Mouse (Mus musculus): Measurements from ENCODE around the gene Prap1.
"Not testable (repeated sequence)": the region's sequence is repeated elsewhere in the genome, so short reads cannot be mapped to it uniquely, and the experiment has no call there.

The Prap1 gene

GRCm38 (mm10) chr7:140111943-140112342, 18.7 kb downstream of the Prap1 start:
- 0 out of 2 replicates have a peak, but pooled peaks cover 4% of the 10 kb centered on the region for H3K36me3 ChIP-seq (ENCODE audit: control insufficient read depth, insufficient read depth, low read length, poor library complexity, severe bottlenecking)
- no peak for DNase-seq (ENCODE audit: low read depth, low spot score)

DNA sequence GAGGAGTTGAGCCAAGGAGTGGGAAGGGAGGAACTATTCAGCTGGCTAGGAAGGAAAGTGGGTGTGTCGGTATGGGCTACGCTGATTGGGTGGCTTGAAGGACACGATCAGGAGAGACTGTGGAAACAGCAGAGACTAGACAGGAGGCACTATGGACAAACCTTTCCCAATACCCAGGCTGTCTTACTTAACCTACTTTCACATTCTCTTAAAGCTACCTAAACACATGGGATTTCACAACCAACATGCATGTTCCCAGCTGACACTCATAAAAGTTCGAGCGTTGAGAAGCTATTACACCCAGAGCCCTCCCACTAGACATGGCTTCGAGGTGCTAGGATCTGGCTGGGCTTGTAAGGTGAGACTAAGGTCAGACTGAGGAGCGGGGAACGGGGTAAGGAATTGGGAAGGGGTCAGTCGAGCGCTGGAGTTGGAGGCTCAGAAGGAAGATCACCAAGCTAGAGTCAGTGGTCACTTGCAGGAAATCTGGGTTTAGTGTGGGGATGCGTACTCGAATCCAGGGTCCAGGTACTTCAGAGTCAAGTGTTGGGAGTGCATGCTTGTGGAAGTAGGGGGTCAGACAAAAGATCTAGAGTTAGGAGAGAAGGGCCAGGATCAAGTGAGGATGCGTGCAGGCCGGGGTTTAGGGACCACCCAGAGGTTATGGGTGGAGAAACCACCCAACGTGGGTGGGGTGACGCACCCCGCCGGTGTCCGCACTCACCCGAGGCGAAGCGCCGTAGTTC, 22.6 kb downstream of the Prap1 start, which contains the start of gene Paox:
Gene Paox, plus strand, starts transcription at position 217 of the 746 bp plus-strand sequence.
- DNase-seq (ENCODE audit: low read depth, low spot score) = peak; percentile 8
- H3K27me3 ChIP-seq (ENCODE audit: control insufficient read depth, insufficient read depth, low read length, poor library complexity, severe bottlenecking) = no peaks in the 10 kb centered on the region

More at GRCm38 (mm10) chr7:140111943-140112342, 18.7 kb downstream of the Prap1 start:
- H3K27me3 ChIP-seq (ENCODE audit: control insufficient read depth, insufficient read depth, low read length, poor library complexity, severe bottlenecking) = no peaks in the 10 kb centered on the region

GRCm38 (mm10) chr7:140116329-140117054, 23.3 kb downstream of the Prap1 start, which contains the start of gene Echs1:
Echs1 (minus strand) TSS chr7:140116476.
- Histone ChIP-seq H3K36me3 (ENCODE audit: control insufficient read depth, insufficient read depth, low read length, poor library complexity, severe bottlenecking) (no peaks in the 10 kb centered on the region), H3K27me3 (ENCODE audit: control insufficient read depth, insufficient read depth, low read length, poor library complexity, severe bottlenecking) (no peaks in the 10 kb centered on the region)
- peak; percentile 90 for DNase-seq (ENCODE audit: low read depth, low spot score)

More for the DNA sequence above, 22.6 kb downstream of the Prap1 start, which contains the start of gene Paox:
- no peaks in the 10 kb centered on the region for H3K36me3 ChIP-seq (ENCODE audit: control insufficient read depth, insufficient read depth, low read length, poor library complexity, severe bottlenecking)

GRCm38 (mm10) chr7:140120484-140120883, 27.3 kb downstream of the Prap1 start:
- no peak for DNase-seq (ENCODE audit: low read depth, low spot score)
- Histone ChIP-seq H3K27me3 (ENCODE audit: control insufficient read depth, insufficient read depth, low read length, poor library complexity, severe bottlenecking) (no peaks in the 10 kb centered on the region), H3K36me3 (ENCODE audit: control insufficient read depth, insufficient read depth, low read length, poor library complexity, severe bottlenecking) (no peaks in the 10 kb centered on the region)

DNA sequence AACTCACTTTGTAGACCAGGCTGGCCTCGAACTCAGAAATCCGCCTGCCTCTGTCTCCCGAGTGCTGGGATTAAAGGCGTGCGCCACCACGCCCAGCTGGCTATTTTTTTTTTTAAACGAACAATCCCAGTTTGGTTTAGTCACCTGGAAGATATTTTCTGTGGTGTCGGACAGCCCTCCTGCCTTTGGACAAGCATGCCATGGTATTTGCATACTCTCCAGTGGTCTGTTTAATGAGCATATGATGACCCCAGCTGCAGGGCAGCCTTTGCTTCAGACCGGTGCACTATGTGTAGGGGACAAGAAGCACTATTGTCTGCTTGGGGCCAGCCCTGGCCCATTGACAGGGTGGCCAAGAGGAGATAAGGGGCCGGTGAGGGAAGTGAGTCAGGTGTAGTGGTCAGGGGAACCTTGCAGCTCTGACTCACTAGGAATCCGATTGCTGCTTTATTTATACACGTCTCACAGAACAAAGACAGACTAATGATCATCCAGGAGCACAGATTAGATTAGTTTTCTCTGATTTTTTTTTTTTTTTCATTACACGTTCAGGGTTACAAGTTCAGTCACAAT, 28.2 kb downstream of the Prap1 start:
- no peak for DNase-seq (ENCODE audit: low read depth, low spot score)
- Histone ChIP-seq H3K36me3 (ENCODE audit: control insufficient read depth, insufficient read depth, low read length, poor library complexity, severe bottlenecking) (no peaks in the 10 kb centered on the region), H3K27me3 (ENCODE audit: control insufficient read depth, insufficient read depth, low read length, poor library complexity, severe bottlenecking) (no peaks in the 10 kb centered on the region)

- H3K36me3 ChIP-seq (ENCODE audit: control insufficient read depth, insufficient read depth, low read length, poor library complexity, severe bottlenecking) = no peaks in the 10 kb centered on the region
Measured at GRCm38 (mm10) chr7:140122765-140123164, 29.6 kb downstream of the Prap1 start.

DNA sequence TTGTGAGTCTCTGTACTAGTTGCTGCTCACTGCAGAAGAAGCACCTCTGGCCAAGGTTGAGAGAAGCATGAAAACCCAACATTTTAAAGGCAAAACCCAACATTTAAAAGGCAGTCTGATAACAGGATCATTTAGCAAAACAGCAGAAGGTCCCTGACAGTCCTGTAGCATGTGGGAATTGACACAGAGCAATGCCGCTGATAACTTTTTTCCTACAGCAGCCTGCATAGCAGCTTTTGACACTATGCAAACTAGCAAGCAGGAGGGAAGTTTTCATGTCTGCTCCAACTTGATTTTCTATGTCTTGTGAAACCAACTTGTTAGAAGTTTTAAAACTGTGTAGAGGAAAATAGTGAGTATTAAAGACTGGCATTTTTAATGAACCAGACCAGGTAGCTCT, 31.2 kb downstream of the Prap1 start:
- Histone ChIP-seq H3K36me3 (ENCODE audit: control insufficient read depth, insufficient read depth, low read length, poor library complexity, severe bottlenecking) (no peaks in the 10 kb centered on the region), H3K27me3 (ENCODE audit: control insufficient read depth, insufficient read depth, low read length, poor library complexity, severe bottlenecking) (no peaks in the 10 kb centered on the region)
- DNase-seq (ENCODE audit: low read depth, low spot score) = no peak

More at GRCm38 (mm10) chr7:140122765-140123164, 29.6 kb downstream of the Prap1 start:
- no peak for DNase-seq (ENCODE audit: low read depth, low spot score)
- H3K27me3 ChIP-seq (ENCODE audit: control insufficient read depth, insufficient read depth, low read length, poor library complexity, severe bottlenecking) = no peaks in the 10 kb centered on the region

- Histone ChIP-seq H3K36me3 (ENCODE audit: control insufficient read depth, insufficient read depth, low read length, poor library complexity, severe bottlenecking) (no peaks in the 10 kb centered on the region), H3K27me3 (ENCODE audit: control insufficient read depth, insufficient read depth, low read length, poor library complexity, severe bottlenecking) (no peaks in the 10 kb centered on the region)
- peak; percentile 92 for DNase-seq (ENCODE audit: low read depth, low spot score)
Measured at GRCm38 (mm10) chr7:140125278-140126021, 32.3 kb downstream of the Prap1 start.

GRCm38 (mm10) chr7:140126022-140126350, 32.8 kb downstream of the Prap1 start:
- H3K36me3 ChIP-seq (ENCODE audit: control insufficient read depth, insufficient read depth, low read length, poor library complexity, severe bottlenecking) = no peaks in the 10 kb centered on the region
- DNase-seq (ENCODE audit: low read depth, low spot score) = peak; percentile 6
- H3K27me3 ChIP-seq (ENCODE audit: control insufficient read depth, insufficient read depth, low read length, poor library complexity, severe bottlenecking) = no peaks in the 10 kb centered on the region

DNA sequence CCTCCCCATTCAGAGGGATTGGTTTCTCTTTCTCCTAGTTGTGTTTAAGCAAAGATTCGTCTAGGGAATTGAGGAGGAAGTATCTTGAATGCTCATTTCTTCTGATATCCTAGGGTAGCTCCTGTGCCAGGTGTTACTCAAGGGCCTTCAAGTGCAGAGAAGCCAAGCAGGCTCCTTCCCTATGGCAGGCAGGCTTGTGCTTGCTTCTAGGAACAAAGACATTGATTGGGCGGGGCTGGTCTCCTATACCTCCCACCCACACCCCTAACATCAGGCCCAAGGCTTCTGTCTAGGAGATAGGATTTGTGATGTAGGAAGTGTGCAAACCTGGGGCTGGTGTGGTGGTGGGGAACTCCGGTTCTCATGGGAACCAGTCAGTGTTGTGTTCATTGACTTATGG, 33.7 kb downstream of the Prap1 start:
- H3K27me3 ChIP-seq (ENCODE audit: control insufficient read depth, insufficient read depth, low read length, poor library complexity, severe bottlenecking) = no peaks in the 10 kb centered on the region
- DNase-seq (ENCODE audit: low read depth, low spot score) = no peak
- H3K36me3 ChIP-seq (ENCODE audit: control insufficient read depth, insufficient read depth, low read length, poor library complexity, severe bottlenecking) = no peaks in the 10 kb centered on the region

DNA sequence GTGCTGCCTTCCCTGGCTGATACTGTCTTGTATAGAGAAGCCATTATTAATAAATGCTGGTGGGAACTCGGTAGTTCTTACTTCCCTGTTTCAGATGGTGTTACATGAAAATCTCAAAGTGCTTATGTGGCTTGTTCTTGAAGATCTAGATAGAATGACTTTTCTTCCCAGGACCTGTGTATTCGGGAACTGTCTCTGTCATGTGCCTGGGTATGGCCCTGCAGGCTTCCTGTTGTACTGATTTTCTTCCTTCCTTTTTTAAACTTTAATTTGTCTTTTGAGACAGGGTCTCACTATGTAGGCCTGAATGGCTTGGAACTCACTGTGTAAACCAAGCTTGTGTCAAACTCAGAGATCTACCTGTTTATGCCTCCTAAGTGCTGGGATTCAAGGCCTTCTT, 34.7 kb downstream of the Prap1 start:
- H3K36me3 ChIP-seq (ENCODE audit: control insufficient read depth, insufficient read depth, low read length, poor library complexity, severe bottlenecking) = no peaks in the 10 kb centered on the region
- DNase-seq (ENCODE audit: low read depth, low spot score) = no peak

DNA sequence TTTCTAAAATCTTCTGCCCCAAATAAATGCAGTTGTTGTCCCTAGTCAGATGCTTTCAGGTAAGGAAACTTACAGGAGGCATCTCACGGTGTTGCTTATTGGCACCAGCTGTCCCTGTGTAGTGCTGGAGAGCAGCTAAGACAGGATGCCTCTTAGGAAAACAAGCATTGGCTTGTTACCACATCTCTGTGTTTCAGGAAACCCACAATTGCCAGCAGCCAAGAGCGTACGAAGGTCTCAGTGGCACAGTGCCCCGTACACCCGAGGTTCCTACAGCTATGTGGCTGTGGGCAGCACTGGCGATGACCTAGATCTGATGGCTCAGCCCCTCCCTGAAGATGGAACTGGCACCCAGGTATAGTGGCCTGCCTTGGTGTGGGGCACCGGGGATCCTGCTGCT, 39.0 kb downstream of the Prap1 start:
- not testable (repeated sequence) for H3K27me3 ChIP-seq (ENCODE audit: control insufficient read depth, insufficient read depth, low read length, poor library complexity, severe bottlenecking); DNase-seq (ENCODE audit: low read depth, low spot score); H3K36me3 ChIP-seq (ENCODE audit: control insufficient read depth, insufficient read depth, low read length, poor library complexity, severe bottlenecking)

More for the DNA sequence above, 34.7 kb downstream of the Prap1 start:
- no peaks in the 10 kb centered on the region for H3K27me3 ChIP-seq (ENCODE audit: control insufficient read depth, insufficient read depth, low read length, poor library complexity, severe bottlenecking)

- not testable (repeated sequence) for H3K27me3 ChIP-seq (ENCODE audit: control insufficient read depth, insufficient read depth, low read length, poor library complexity, severe bottlenecking); H3K36me3 ChIP-seq (ENCODE audit: control insufficient read depth, insufficient read depth, low read length, poor library complexity, severe bottlenecking); DNase-seq (ENCODE audit: low read depth, low spot score)
Measured at GRCm38 (mm10) chr7:140134033-140134432, 40.8 kb downstream of the Prap1 start.

- DNase-seq (ENCODE audit: low read depth, low spot score) = no peak
- H3K36me3 ChIP-seq (ENCODE audit: control insufficient read depth, insufficient read depth, low read length, poor library complexity, severe bottlenecking) = no peaks in the 10 kb centered on the region
- no peaks in the 10 kb centered on the region; the same call in 1 of the 2 replicates for H3K27me3 ChIP-seq (ENCODE audit: control insufficient read depth, insufficient read depth, low read length, poor library complexity, severe bottlenecking)
Measured at GRCm38 (mm10) chr7:140135106-140135770, 42.0 kb downstream of the Prap1 start.

Data from splenic B cell, adult 2 months (primary cell).